Mouse (Mus musculus) CD8-positive naive resting alpha-beta T cell, adult 2 months (primary cell): ENCODE results near the gene Tmem86b.
"Not testable (repeated sequence)": the region's sequence is repeated elsewhere in the genome, so short reads cannot be mapped to it uniquely, and the experiment has no call there.

Experiments
- DNase-seq, 2 experiments: peaks; one replicate each; pipeline ENCODE4 v3.0.0; 2022; ENCODE audit warnings: low read depth in 2 of 2, low spot score in 2 of 2

Gene Tmem86b

GRCm38 (mm10) chr7:4651581-4651980, 20.4 kb upstream of the Tmem86b start:
- DNase-seq, result peak; percentile 51 to 65

- no peak for DNase-seq
Observed at GRCm38 (mm10) chr7:4647992-4648391, 16.8 kb upstream of the Tmem86b start.

- peak; percentile 61 for DNase-seq
Observed at GRCm38 (mm10) chr7:4647291-4647690, 16.1 kb upstream of the Tmem86b start.

GRCm38 (mm10) chr7:4646806-4647205, 15.6 kb upstream of the Tmem86b start:
- no peak for DNase-seq

- DNase-seq, result no peak
Observed at GRCm38 (mm10) chr7:4643225-4643624, 12.0 kb upstream of the Tmem86b start.

- DNase-seq, result no peak
Observed at GRCm38 (mm10) chr7:4641956-4642355, 10.7 kb upstream of the Tmem86b start.

- no peak for DNase-seq
Observed at GRCm38 (mm10) chr7:4641155-4641554, 9.9 kb upstream of the Tmem86b start.

GRCm38 (mm10) chr7:4636179-4636578, 5.0 kb upstream of the Tmem86b start:
- DNase-seq, result no peak

GRCm38 (mm10) chr7:4630198-4630597, 1.0 kb downstream of the Tmem86b start:
- no peak for DNase-seq

GRCm38 (mm10) chr7:4629586-4629985, 1.6 kb downstream of the Tmem86b start:
- DNase-seq, result no peak

- DNase-seq, result no peak
Observed at GRCm38 (mm10) chr7:4625928-4626327, 5.3 kb downstream of the Tmem86b start.

GRCm38 (mm10) chr7:4624343-4624742, 6.9 kb downstream of the Tmem86b start:
- no peak for DNase-seq

GRCm38 (mm10) chr7:4623544-4624189, 7.6 kb downstream of the Tmem86b start:
- DNase-seq, result peak; percentile 39 to 66

GRCm38 (mm10) chr7:4619979-4620378, 11.2 kb downstream of the Tmem86b start:
- DNase-seq, result peak in 1 of 2 experiments; percentile 20

- peak in 1 of 2 experiments; percentile 29 for DNase-seq
Observed at GRCm38 (mm10) chr7:4613740-4614403, 17.4 kb downstream of the Tmem86b start.

GRCm38 (mm10) chr7:4612956-4613355, 18.3 kb downstream of the Tmem86b start:
- no peak for DNase-seq

- DNase-seq, result no peak
Observed at GRCm38 (mm10) chr7:4612386-4612785, 18.8 kb downstream of the Tmem86b start.

GRCm38 (mm10) chr7:4611921-4612341, 19.3 kb downstream of the Tmem86b start:
- no peak for DNase-seq

- no peak for DNase-seq
Observed at GRCm38 (mm10) chr7:4611511-4611910, 19.7 kb downstream of the Tmem86b start.

GRCm38 (mm10) chr7:4608002-4608401, 23.2 kb downstream of the Tmem86b start:
- no peak for DNase-seq

GRCm38 (mm10) chr7:4603873-4604272, 27.3 kb downstream of the Tmem86b start, which contains the start of gene Ptprh:
Gene Ptprh, minus strand, starts transcription at chr7:4604041.
- DNase-seq, result no peak

GRCm38 (mm10) chr7:4602969-4603368, 28.3 kb downstream of the Tmem86b start:
- DNase-seq, result no peak

- DNase-seq, result not testable (repeated sequence)
Observed at GRCm38 (mm10) chr7:4597046-4597445, 34.2 kb downstream of the Tmem86b start.
